8 mouse cellular contexts compared by ENCODE assay signal in the genomic region with DNA sequence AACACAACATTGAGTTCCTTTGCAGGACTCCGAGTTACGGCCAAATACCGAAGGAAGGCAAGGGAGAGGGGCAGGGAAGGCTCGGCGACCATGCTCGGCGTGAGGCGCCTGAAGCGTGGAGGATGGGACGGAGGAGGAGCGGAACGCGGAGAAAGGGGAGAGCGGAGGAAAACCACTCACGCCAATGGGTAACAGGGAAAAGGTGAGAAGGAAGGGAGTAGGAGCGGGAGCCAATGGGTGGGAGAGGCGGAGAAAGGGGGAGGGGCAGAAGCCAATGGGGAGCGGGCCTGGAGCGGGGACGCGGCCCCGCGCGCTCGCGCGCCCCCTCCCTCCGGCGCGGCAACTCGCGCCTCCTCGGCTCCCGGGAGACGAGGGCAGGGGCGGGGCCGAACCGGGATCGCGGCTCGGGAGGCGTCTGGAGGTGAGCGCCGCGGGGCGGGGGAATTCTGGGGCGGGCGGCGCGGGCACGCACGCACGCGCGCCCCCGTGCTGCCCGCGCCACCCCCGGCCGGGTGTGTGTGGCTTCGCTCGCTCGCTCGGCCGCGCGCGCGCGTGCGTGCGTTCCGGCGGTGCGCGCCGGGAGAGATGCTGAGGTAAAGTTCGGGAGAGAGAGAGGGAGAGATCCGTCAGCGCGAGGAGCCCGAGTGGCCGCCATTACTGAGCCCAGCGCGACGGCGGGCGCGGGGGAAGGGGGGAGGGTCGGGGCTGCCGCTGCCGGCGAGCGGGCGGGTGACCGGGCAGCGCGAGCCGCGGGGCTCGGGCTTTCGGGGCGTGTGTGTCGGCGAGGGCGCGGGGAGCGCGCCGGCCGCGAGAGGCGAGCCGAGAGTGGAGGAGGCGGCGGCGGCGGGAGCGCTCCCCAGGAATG. TPM values are rescaled to one million over a fixed set of nuclear protein-coding genes. Genes with fewer than 3 reads are reported as not detected.
DNase-seq lines count a peak whose midpoint lies in the region; ATAC-seq and TF ChIP-seq lines count a peak whose summit lies in the region.

A gene (plus strand): TSS at position 517 of the 865 bp plus-strand sequence.

- peak within 1 kb of the TSS; percentile 77 for H3K4me2 ChIP-seq in hindbrain, postnatal 0 days (ENCODE audit: low read depth, low read length)

- intact Hi-C loops in gastrocnemius, adult 2 months (cut with DNase I) = loop anchor here (1.0 to 5.0 kb wide), 3 partner anchors 101 to 391 kb away; no protein-coding TSS in a partner anchor
- intact Hi-C loops in left cerebral cortex, adult 2 months (cut with DNase I) = loop anchor here (1.0 to 10.0 kb wide), 8 partner anchors 100 to 466 kb away; no protein-coding TSS in a partner anchor

- H3K4me1 ChIP-seq in hindbrain, postnatal 0 days (ENCODE audit: insufficient read depth, low read length) = no peaks in the 10 kb centered on the region

- WGBS in hindbrain, postnatal 0 days = under 1% methylated on average over 61 of the region's 119 CpGs

- no peaks in the 10 kb centered on the region for H3K36me3 ChIP-seq in hindbrain, postnatal 0 days (ENCODE audit: insufficient read depth, low read length)

- H3K27ac ChIP-seq in gastrocnemius, adult 2 months = peak within 1 kb of the TSS; percentile 98
- H3K27ac ChIP-seq in hindbrain, postnatal 0 days = peak within 1 kb of the TSS; percentile 99
- H3K27ac ChIP-seq in left cerebral cortex, adult 2 months = peak within 1 kb of the TSS; percentile 97

- peak within 1 kb of the TSS; percentile 99 for H3K9ac ChIP-seq in hindbrain, postnatal 0 days (replicated peaks; ENCODE audit: low read length)

- H3K4me3 ChIP-seq in gastrocnemius, adult 2 months = peak within 1 kb of the TSS; percentile 80
- H3K4me3 ChIP-seq in hindbrain, postnatal 0 days (ENCODE audit: low read length) = peak within 1 kb of the TSS; percentile 99
- H3K4me3 ChIP-seq in left cerebral cortex, adult 2 months = peak within 1 kb of the TSS; percentile 76

- H3K9me3 ChIP-seq in hindbrain, postnatal 0 days (ENCODE audit: low read length) = no peaks in the 10 kb centered on the region

- H3K27me3 ChIP-seq in hindbrain, postnatal 0 days (ENCODE audit: insufficient read depth, low read length) = no peaks in the 10 kb centered on the region

- peak; percentile 98 for DNase-seq in ZHBTc4 (ENCODE audit: low read depth, low spot score)
- DNase-seq in gastrocnemius, adult 2 months = peak; percentile 99
- peak; percentile 99 for DNase-seq in hindbrain, postnatal 0 days (ENCODE audit: low spot score)
- peak; percentile 89 to 93 for DNase-seq in left cerebral cortex, adult 2 months (ENCODE audit: extremely low spot score in 1 of 2, low spot score in 2 of 2)
- DNase-seq in right cerebral cortex, adult 2 months (ENCODE audit: low spot score in 2 of 2) = peak; percentile 92 to 93
- DNase-seq in urinary bladder, postnatal 14 days (ENCODE audit: low spot score) = peak; percentile 97

- no peak; the same call in 1 of the 2 replicates for TF ChIP-seq CTCF in gastrocnemius, adult 2 months (IDR thresholded peaks at IDR 0.05)
- TF ChIP-seq CTCF in hindbrain, postnatal 0 days (IDR thresholded peaks at IDR 0.05; ENCODE audit: low read depth) = no peak
- TF ChIP-seq CTCF in left cerebral cortex, adult 2 months (IDR thresholded peaks at IDR 0.05) = no peak

- peak; percentile 77 for ATAC-seq in common myeloid progenitor, adult 5-6 weeks (replicated peaks; ENCODE audit: low read depth, poor library complexity, severe bottlenecking)
- ATAC-seq in hindbrain, postnatal 0 days = peak; percentile 98
- peak; percentile 49 for ATAC-seq in megakaryocyte, adult 5-6 weeks (ENCODE audit: poor library complexity, severe bottlenecking)

RNA-seq across cellular contexts. Expression of the gene that starts here (rescaled TPM):
- total RNA-seq in common myeloid progenitor, adult 5-6 weeks (2017) = 18.9 and 24.0 TPM in 2 replicates
- total RNA-seq in gastrocnemius, adult 2 months (2021) = 10 to 100 TPM; 38.6 to 49.2 TPM
- 54.7 and 55.1 TPM in 2 replicates for total RNA-seq in hindbrain, postnatal 0 days (2014; rRNA removed)
- 35.6 and 35.7 TPM in 2 replicates for polyA plus RNA-seq in hindbrain, postnatal 0 days (2015; fragmentation: Nextera tagmentation; extraction: Ambion mirVana)
- 100 to 1,000 TPM; 141 to 144 TPM for total RNA-seq in left cerebral cortex, adult 2 months (2021)
- 10.6 and 12.8 TPM in 2 replicates for total RNA-seq in megakaryocyte, adult 5-6 weeks (2015)
- total RNA-seq in megakaryocyte, adult 5-6 weeks (2017) = 14.8 and 15.7 TPM in 2 replicates

Comparison
In these comparisons a context has a peak if more than half of its experiments do, and no peak if none do; other contexts are left out.
1. Peak in every context shown above with its lines: DNase-seq, ATAC-seq, H3K4me3 ChIP-seq and H3K27ac ChIP-seq.